Mouse (Mus musculus) cerebellum, adult 9-11 months (tissue): ENCODE results near the gene Ppfia3.
"Not testable (repeated sequence)": the region's sequence is repeated elsewhere in the genome, so short reads cannot be mapped to it uniquely, and the experiment has no call there.

Experiments
- DNase-seq: peaks from one replicate; pipeline ENCODE4 v3.0.0; 2022

Ppfia3 gene

GRCm38 (mm10) chr7:45366652-45367019 lies at the start of gene Ppfia3:
Gene Ppfia3 (minus strand): TSS chr7:45367019.
- no peak for DNase-seq

DNA sequence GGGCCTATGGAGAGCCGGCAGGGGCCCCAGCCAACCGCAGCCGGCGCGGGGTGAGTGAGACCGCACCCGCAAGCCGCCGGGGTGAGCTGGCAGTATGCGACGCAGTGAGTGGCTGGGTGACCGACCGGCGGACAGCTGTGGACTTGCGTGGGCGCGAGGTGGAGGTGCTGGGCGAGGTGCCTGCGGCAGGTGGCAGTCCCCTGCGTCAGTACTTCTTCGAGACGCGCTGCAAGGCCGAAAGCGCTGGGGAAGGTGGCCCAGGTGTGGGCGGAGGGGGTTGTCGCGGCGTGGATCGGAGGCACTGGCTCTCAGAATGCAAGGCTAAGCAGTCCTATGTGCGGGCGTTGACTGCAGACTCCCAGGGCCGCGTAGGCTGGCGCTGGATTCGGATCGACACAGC lies 48.8 kb upstream of the Ppfia3 start:
- no peak for DNase-seq

GRCm38 (mm10) chr7:45414740-45415224 lies 48.0 kb upstream of the Ppfia3 start:
- no peak for DNase-seq

DNA sequence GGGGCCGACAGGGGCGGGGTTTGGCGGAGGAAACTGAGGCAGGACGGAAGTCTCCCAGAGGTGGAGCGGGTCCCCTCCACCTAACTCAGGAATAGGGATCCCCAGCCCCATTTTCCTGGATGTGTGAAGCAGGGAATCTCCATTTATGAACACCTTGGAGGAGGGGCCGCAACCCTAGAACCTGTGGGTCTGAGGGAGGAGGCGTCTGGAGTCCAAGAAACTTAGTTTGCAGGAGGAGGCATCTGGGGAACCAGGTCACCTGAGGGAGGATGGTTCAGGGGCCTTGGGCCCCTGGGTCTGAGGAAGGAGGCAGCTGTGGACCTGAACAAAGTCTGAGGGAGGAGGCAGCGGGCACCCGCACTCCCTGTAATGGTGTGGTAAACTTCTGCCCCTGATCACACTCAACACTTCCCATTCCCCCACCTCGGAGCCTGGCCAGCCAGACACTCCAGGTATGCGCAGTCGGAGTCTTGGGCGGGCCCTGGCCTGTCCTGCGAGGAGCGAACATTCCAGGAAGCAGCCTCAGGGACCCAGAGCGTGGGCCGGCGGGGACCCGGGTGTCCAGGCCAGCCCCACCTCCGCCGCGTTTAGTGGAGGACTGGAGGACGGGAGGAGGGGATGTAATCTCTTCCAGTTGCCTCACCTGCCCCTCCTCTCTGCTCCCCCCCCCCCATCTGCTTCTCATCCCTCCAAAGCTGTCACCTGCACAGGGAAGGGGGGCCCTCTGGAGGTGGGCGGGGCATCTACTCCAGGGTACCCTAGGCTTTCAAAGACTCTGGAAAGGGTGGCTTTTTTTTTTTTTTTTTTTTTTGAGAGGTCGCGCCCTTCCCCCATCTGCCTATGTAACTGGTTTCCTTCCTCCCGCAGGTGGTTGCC lies 47.3 kb upstream of the Ppfia3 start:
- no peak for DNase-seq

DNA sequence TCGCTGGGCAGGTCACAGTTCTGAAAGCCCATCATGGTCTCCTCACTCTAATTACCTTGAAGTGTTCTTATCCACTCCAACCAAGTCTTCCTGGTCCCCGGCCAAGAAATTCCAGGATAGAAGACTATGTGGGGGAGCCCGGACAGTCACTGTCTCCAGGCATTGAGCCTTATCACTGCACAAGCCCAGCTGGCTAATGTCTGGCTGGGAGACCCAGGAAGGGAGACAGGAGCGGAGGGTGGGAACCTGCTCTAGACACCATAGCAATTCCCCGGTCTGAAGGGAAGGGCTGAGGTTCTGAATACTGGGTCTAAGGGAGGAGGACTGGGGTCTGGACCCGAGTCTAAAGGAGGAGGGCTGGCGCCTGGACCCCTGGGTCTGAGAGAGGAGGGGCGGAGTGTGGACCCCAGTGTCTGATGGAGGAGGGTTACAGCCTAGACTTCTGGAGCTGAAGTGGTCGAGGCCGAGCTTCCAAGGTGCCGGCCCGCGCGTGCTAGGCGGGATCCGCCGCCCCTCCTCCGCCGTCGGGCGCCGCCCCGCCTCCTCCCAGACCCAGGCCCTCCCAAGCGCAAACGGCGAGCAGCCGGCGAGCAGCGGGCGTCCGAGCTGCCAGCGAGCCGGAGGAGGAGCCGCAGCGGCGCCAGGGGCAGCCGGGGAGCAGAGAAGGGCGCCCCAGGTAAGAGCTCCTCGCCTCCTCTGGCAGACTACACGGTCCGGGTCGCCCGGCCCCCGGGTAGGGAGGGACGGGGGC lies 46.5 kb upstream of the Ppfia3 start, which contains the start of gene Ntf5:
Gene Ntf5 (plus strand): TSS at position 583 of the 751 bp plus-strand sequence.
- DNase-seq = no peak

GRCm38 (mm10) chr7:45412421-45412820 lies 45.6 kb upstream of the Ppfia3 start:
- DNase-seq = no peak

DNA sequence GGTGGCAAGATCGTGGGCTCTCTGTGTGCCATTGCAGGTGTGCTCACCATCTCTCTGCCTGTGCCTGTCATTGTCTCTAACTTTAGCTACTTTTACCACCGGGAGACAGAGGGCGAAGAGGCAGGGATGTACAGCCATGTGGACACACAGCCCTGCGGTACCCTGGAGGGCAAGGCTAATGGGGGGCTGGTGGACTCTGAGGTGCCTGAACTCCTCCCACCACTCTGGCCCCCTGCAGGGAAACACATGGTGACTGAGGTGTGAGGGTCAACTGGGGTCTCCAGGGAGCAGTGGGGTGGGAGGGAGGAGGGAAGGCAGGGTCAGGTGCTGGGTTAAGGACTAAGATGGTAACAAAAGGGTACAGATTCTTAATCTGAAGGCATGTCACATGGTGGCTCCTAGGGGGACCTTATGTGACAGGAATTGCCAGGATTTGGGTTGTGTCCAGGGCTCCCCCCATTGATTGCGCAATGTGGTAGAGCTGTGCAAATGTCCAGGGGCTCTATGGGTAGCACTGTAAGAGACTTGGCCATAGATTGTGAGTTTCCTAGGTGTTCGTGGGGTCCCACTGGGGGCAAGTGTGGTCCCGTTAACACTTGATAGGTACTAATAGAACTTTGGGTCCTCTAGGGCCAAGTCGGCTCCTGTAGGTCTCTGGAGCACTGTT lies 42.8 kb upstream of the Ppfia3 start:
- DNase-seq = no peak

GRCm38 (mm10) chr7:45408949-45409348 lies 42.1 kb upstream of the Ppfia3 start:
- no peak for DNase-seq

DNA sequence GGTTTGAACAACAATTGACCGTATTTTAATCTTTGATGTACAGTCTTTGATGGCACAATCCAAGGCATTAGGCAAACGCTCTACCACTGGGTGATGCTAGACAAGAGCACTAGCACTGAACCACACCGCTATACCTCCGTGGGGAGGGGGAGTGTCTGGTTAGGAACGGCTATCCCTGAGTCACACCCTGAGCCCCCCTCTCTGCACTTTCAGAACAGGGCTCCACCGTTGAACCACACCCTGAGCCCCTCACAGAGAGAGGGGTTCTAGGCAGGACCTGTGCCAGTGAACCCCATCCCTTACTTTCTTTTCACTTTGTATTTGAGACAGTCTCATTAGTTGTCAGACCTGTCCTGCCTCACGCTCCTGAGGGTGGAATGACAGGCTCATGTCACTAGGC lies 41.5 kb upstream of the Ppfia3 start:
- no peak for DNase-seq

DNA sequence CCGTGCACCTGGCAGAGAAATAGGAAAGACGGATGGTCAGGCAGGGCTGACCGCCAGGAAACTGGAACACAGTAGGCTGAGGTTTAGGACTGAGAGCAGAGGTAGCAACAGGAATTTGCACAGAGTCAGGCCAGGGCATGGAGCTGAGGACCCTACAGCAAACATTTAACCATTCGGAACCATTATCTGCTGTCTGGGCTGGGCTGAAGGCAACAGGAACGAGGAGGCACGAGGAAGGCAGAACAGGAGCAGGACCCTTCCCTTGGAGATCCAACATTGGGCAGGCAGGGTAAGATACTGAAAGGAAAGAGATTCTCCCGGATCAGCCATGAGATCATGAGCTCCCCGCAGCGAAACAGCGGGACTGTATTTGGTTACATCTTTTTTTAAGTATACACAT lies 41.0 kb upstream of the Ppfia3 start:
- DNase-seq = no peak

- no peak for DNase-seq
These were observed 39.6 kb upstream of the Ppfia3 start for GRCm38 (mm10) chr7:45406157-45407156.

GRCm38 (mm10) chr7:45405091-45406075 lies 38.6 kb upstream of the Ppfia3 start, which contains the start of gene Kcna7:
Gene Kcna7 (plus strand): TSS chr7:45405653.
- DNase-seq = peak; percentile 59

- no peak for DNase-seq
These were observed 36.9 kb upstream of the Ppfia3 start for GRCm38 (mm10) chr7:45403532-45404261.

DNA sequence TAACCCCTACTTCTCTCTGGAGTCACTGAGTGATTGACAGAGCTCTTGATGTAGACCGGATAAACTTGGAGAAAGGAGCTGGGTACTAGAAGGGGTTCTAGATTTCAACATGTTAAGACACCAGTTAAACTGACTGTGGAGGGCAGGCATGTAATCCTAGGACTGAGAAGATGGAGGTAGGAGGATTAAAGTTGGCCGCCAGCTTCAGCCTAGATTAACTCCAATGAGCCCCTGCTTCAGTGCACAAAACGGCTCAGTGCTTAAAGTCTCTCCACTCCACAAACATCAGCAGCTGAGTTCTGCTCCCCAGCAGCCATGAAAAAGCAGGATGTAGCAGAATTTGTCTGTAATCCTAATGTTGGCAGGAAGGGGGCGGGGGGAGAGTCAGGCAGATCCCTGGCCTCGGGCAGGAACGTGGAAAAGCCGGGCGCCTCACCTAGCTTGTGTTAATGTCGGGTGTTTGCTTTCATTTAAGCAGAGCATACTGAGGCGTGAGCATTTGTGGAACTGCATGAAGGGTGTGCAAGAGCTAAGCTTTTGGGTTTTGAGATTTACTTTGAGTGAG lies 34.8 kb upstream of the Ppfia3 start:
- DNase-seq = no peak

DNA sequence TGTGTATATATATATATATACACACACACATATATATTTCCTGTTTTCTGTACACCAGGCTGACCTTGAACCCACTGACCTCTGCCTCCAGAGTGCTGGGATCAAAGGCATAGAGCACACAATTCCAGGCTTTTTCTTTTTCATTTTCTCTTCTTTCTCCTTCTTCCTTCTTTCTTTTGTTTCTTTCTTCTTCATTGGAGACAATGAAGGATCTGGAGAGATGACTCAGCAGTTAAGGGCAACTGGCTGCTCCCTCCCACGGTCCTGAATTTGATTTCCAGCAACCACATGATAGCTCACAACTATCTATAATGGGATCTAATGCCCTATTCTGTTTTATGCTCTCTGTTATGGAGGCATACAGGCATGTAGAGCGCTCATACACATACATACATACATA lies 30.0 kb upstream of the Ppfia3 start:
- DNase-seq = no peak

DNA sequence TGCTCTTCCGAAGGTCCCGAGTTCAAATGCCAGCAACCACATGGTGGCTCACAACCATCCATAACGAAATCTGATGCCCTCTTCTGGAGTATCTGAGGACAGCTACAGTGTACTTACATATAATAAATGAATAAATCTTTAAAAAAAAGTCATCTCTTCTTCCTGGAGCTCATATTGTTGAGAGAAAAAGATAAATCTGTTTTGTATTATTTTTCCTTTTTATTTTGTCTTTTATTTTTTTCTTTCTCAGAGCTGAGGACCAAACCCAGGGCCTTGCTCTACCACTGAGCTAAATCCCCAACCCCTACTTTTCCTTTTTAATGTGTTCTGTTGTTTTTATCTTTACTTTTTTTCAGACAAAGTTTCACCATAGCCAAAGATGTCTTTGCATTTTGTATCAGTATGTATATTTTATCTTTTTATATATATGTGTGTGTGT lies 29.5 kb upstream of the Ppfia3 start:
- DNase-seq = not testable (repeated sequence)

DNA sequence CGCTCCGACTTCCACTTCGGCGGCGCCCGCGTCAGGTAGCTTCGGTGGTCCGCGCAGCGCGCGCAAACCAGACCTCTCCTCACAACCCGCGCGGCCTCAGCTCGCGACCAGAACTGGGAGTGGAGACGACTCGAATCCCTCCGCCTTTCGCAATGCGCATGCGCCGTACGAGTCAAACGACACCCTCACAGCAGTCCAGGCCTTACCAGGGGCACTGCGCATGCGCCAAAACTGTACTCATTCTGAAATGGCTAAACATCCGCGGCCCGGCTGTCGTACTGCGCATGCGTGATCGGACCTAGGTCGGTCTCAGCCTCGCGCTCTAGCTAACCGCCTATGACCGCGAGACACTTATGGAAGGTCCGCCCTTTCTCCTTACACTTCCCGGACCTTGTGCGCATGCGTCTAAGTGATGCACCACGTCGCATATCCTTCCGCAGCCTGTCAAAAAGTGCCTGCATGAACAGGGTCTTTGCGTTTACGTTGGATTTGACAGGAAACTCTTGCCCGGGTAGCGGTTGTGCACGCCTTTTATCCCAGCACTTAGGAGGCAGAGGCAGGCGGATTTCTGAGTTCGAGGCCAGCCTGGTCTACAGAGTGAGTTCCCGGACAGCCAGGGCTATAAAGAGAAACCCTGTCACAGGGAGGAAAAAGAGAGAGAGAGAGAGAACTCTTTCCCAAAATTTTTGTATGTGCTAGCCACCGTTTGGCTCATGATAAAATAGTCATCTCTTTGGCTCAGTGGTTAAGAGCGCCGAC lies 28.9 kb upstream of the Ppfia3 start, which contains the start of gene Snrnp70:
Gene Snrnp70 (minus strand): TSS at position 165 of the 759 bp plus-strand sequence.
- peak; percentile 100 for DNase-seq

DNA sequence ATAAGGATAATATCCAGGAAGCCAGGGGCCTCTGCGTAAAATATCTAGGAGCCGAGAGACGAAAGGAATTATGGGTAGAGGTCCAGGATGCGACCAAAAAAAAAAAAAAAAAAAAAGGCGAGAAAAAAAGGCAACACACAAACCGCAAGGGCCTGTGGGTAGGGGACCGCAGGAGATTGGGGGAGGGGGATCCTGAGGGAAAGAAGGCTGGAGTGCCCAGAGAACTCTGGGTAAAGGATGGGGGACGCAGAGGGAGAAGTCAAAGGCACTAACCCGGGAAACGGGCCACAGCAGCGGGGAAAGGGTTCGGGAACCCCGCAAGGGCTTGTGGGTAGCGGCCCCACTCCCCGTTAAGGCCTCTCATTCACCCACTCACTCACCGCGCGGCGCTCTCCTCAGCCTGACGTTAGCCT lies 28.3 kb upstream of the Ppfia3 start:
- DNase-seq = no peak

GRCm38 (mm10) chr7:45386077-45386476 lies 19.3 kb upstream of the Ppfia3 start:
- no peak for DNase-seq
